Mouse (Mus musculus): Measurements from ENCODE around the gene Mtor.

- peak; percentile 73 for TF ChIP-seq POLR2A (IDR thresholded peaks at IDR 0.05; ENCODE audit: borderline replicate concordance, extremely low read depth, low read depth, low read length)
- TF ChIP-seq CTCF (IDR thresholded peaks at IDR 0.05; ENCODE audit: insufficient read depth, low read length) = no peak
These were observed 4.0 kb upstream of the Mtor start, which contains the start of gene Ubiad1 for GRCm38 (mm10) chr4:148444250-148444967.

Measured in lung, adult 2 months (tissue).